Mouse (Mus musculus) forebrain, embryonic 14.5 days (tissue): ENCODE results near the gene Fam208b. TPM values are rescaled to one million over a fixed set of nuclear protein-coding genes. Genes with fewer than 3 reads are reported as not detected.

Source experiments
- ATAC-seq: fragments of 200-750 bp; cut with Nextera tagmentation; 2 replicates; pipeline ENCODE4 v1.8.0; 2017; ENCODE audit warnings: mild to moderate bottlenecking, moderate library complexity
- DNase-seq: peaks from one replicate; pipeline ENCODE4 v3.0.0-alpha.2; 2015; ENCODE audit warnings: low spot score
- H3K27ac ChIP-seq: fragments of 300-500 bp; sonication (generic); 2 replicates; pipeline ENCODE4 v1.5.1; 2014; ENCODE audit warnings: low read depth, mild to moderate bottlenecking, control low read depth, low read length, moderate library complexity
- H3K27me3 ChIP-seq: fragments of 300-500 bp; sonication (generic); replicated peaks from 2 replicates; pipeline ENCODE4 v1.6.1; 2014; ENCODE audit warnings: low read length, control low read depth, mixed read lengths; ENCODE audit not compliant: control insufficient read depth, insufficient read depth
- H3K36me3 ChIP-seq: fragments of 300-500 bp; sonication (generic); 2 replicates; pipeline ENCODE4 v1.6.1; 2014; ENCODE audit warnings: low read length, control low read depth; ENCODE audit not compliant: control insufficient read depth, insufficient read depth
- H3K4me1 ChIP-seq: fragments of 300-500 bp; sonication (generic); 2 replicates; pipeline ENCODE4 v1.6.1; 2014; ENCODE audit warnings: antibody characterized with exemption, low read length, control low read depth; ENCODE audit not compliant: control insufficient read depth, insufficient read depth
- H3K4me2 ChIP-seq: fragments of 300-500 bp; sonication (generic); 2 replicates; pipeline ENCODE4 v1.6.1; 2014; ENCODE audit warnings: mild to moderate bottlenecking, control low read depth, low read length
- H3K4me3 ChIP-seq: fragments of 300-500 bp; sonication (generic); 2 replicates; pipeline ENCODE4 v1.5.1; 2014; ENCODE audit warnings: low read depth, low read length, control low read depth
- H3K9ac ChIP-seq: fragments of 300-500 bp; sonication (generic); 2 replicates; pipeline ENCODE4 v1.6.1; 2014; ENCODE audit warnings: mild to moderate bottlenecking, low read length, control low read depth, moderate library complexity
- H3K9me3 ChIP-seq: fragments of 300-500 bp; sonication (generic); replicated peaks from 2 replicates; pipeline ENCODE4 v1.6.1; 2016; ENCODE audit warnings: low read length, control low read depth, mixed read lengths; ENCODE audit not compliant: control insufficient read depth
- WGBS: fragments of 180-500 bp; shearing (Covaris S2); extraction: QIAGEN DNeasy Blood & Tissue Kit; methylation state at CpG from one replicate; pipeline ENCODE4 v1.1.7; 2014; 5-methylcytosine and 5-hydroxymethylcytosine counted together
- polyA plus RNA-seq: library from polyadenylated mRNA; unstranded; fragments of >200 nt; fragmentation: Nextera tagmentation; extraction: Ambion mirVana; gene quantifications from 2 replicates; pipeline ENCODE4 v1.2.1, GENCODE M21; 2014

Gene Fam208b
- polyA plus RNA-seq, result 18.2 and 25.8 TPM in 2 replicates

DNA sequence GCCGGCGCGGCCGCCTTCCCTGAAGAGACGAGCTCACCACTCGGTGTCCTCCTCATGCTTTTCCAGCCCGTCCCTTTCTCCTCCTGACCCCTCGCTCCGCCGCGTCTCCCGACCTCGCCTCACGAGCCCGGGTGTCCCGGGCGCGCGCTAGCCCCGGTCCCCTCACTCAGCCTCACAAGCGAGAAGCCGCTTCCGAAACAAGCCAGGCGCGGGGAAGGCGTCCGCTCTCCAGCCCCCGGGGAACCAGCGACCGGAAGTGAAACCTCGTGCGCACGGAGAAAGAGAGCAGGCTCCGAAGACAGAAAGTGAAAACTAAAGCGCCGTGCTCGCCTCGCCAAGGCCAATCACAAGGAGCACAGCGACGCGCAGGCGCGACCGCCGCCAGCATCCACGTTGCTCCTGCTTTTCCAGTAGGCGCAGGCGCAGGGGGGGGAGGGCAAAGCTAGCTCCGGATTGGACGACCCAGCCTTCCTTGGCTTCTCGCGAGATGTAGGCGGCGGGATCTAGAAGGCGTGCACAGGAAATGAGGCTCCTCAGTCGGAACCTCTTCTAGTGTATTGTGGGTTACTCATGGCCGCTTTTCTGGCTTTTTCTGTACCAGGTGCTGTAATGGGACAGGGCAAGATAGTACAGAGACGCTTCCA is at the start of gene Fam208b:
Gene Fam208b (minus strand): TSS at position 314 of the 644 bp plus-strand sequence.
- peak within 1 kb of the TSS; percentile 92 for H3K27ac ChIP-seq
- peak; percentile 100 for DNase-seq
- H3K27me3 ChIP-seq, result no peaks in the 10 kb centered on the region
- no peaks in the 10 kb centered on the region for H3K36me3 ChIP-seq
- H3K9me3 ChIP-seq, result no peaks in the 10 kb centered on the region
- H3K4me3 ChIP-seq, result peak within 1 kb of the TSS; percentile 95
- H3K9ac ChIP-seq, result peak within 1 kb of the TSS; percentile 84
- 0 out of 2 replicates have a peak, but pooled peaks cover 3% of the 10 kb centered on the region for H3K4me1 ChIP-seq
- peak within 1 kb of the TSS; percentile 72 for H3K4me2 ChIP-seq
- under 1% methylated on average over 58 of the region's 58 CpGs for WGBS
- ATAC-seq, result peak; percentile 99

DNA sequence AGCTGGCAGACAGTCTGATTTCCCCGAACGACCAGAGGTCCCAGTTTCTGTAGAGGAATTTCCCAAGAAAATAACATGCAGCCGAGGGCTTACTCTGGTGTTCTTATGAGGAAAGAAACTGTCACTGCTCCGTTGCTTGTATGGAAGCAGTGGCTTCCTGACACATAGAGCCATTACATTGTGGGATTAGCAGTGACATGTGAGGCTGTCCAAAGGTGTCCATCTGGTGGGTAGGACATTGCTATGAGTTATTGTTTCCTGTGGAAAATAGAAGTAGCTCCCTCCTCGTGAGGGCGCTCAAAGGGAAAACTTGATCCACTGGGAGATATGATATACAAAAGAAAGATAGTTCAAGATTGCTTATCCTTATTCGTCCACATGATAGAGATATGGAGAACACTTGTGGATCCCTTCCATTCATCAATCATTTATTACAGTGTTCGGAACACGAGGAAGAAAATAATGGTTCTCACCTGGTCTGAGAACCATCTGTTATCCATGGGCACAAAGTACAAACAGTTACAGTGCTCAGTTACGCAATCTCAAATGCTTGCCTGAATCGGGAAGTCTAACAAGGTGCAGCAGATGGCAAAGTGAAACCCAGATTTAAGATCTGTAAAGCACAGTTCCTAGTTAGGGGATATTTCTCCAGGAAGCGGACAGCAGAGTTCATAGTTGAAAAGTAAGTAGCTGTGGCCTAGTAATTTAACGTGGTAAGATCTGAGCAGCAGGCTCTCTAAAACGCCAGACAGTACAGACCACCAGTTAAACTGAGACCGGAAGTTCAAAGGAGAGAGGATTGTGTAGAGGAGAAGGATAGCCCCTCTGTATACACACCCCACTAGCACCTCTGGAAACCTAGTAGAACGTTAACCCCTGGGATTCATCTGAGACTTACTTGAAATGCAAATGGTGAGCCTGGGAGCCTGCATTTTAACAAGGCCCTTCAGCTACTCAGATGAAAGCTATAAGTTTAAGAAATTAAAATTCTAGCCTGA is 48.6 kb upstream of the Fam208b start:
- ATAC-seq (no peak), DNase-seq (no peak)
- H3K27me3 ChIP-seq, result no peaks in the 10 kb centered on the region
- no peak overlapping the region for H3K27ac ChIP-seq
- H3K36me3 ChIP-seq, result no peaks in the 10 kb centered on the region
- 79% methylated on average over 16 of the region's 16 CpGs for WGBS
- H3K4me3 ChIP-seq, result no peak overlapping the region
- H3K9me3 ChIP-seq, result no peaks in the 10 kb centered on the region
- no peaks in the 10 kb centered on the region for H3K4me1 ChIP-seq
- H3K9ac ChIP-seq, result no peak overlapping the region
- H3K4me2 ChIP-seq, result no peak overlapping the region

DNA sequence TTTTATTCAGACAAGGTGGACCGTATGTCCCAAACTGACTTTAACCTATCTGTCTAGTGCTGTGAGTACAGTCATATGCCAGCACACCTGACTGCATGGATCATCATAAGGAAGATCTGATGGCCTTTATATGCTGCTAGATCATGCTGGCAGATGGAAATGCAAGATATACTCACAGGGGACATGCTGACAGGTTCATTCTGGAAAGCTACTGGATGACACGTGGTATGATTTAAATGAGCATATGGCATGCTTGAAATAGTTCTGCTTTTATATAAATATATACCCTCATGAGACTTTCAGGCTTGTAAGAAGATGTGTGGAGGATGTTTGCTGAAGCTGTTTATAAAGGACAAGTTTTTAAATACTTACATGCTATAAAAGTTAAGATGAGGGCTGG is 43.5 kb upstream of the Fam208b start:
- Histone ChIP-seq H3K9me3 (no peaks in the 10 kb centered on the region), H3K4me1 (no peaks in the 10 kb centered on the region), H3K4me3 (no peak overlapping the region), H3K27ac (no peak overlapping the region), H3K9ac (no peak overlapping the region), H3K36me3 (peaks cover 20% of the 10 kb centered on the region), H3K4me2 (no peak overlapping the region), H3K27me3 (no peaks in the 10 kb centered on the region)
- ATAC-seq (no peak), DNase-seq (peak; percentile 9)
- 87% methylated on average over 2 of the region's 2 CpGs for WGBS

DNA sequence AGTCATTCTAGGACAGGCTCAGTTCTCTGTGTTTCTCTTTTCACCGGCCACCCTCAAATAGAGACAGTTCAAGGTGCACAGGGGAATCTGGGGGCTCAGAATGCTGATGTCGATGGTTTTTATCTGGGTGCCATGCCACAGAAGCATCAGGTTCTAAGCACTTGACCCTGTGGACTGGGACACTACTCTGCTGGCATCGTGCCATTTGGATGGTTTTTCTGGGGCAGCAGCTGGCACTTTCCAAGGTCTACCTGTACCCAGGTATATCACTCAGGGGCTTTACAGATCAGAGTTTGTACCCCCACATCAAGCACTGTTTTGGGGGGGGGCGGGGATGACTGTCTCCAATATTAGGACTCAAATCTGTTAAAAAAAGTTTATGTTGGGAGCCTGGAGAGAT is 39.7 kb upstream of the Fam208b start:
- Histone ChIP-seq H3K4me3 (no peak overlapping the region), H3K4me1 (no peaks in the 10 kb centered on the region), H3K9ac (no peak overlapping the region), H3K27me3 (no peaks in the 10 kb centered on the region), H3K36me3 (peaks cover 27% of the 10 kb centered on the region), H3K27ac (no peak overlapping the region), H3K4me2 (no peak overlapping the region), H3K9me3 (no peaks in the 10 kb centered on the region)
- no peak for DNase-seq
- ATAC-seq, result no peak
- 92% methylated on average over 4 of the region's 4 CpGs for WGBS

DNA sequence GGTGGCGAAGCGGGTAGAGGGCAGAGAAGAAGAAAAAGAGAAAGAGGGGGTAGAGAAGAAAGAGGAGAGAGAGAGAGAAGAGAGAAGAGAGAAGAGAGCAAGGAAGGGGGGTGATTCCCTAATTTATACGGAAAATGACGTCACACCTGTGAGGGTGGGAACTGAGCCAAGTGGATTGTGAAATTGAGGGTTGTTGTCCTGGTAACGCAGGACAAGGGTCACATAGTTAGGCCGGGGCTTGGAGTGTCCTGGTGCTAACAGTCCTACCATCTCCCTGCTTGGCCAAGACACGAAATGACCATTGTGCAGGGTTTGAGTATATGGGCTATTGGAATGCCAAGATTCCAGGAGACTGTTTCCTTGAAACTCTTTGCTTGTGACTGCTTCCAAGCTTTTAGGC is 35.7 kb upstream of the Fam208b start:
- no peaks in the 10 kb centered on the region for H3K27me3 ChIP-seq
- H3K27ac ChIP-seq, result no peak overlapping the region
- H3K4me2 ChIP-seq, result no peak overlapping the region
- H3K36me3 ChIP-seq, result peaks cover 25% of the 10 kb centered on the region
- DNase-seq (no peak), ATAC-seq (no peak)
- no peak overlapping the region for H3K4me3 ChIP-seq
- 84% methylated on average over 7 of the region's 7 CpGs for WGBS
- H3K4me1 ChIP-seq, result no peaks in the 10 kb centered on the region
- H3K9me3 ChIP-seq, result no peaks in the 10 kb centered on the region
- no peak overlapping the region for H3K9ac ChIP-seq

DNA sequence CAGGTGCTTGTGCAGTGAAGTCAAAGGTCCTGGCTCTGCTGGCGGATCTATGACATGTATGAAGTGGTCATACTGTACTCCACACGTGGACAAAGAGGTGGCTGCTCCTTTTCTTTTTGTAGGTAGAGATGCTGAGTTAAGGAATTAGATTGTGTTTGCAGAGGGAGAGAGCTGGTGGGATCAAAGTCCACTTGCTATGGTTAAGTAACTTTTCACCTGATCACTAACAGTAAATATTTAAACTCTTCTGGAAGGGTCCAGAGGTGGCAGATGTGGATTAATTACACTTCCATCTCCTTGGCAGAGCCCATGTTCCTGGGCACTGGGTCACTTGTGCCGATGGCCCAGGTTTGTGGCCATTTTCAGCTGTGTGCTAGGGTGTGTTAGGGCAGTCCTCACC is 35.0 kb upstream of the Fam208b start:
- Histone ChIP-seq H3K9me3 (no peaks in the 10 kb centered on the region), H3K9ac (no peak overlapping the region), H3K27ac (no peak overlapping the region), H3K36me3 (peaks cover 25% of the 10 kb centered on the region), H3K27me3 (no peaks in the 10 kb centered on the region), H3K4me2 (no peak overlapping the region), H3K4me1 (no peaks in the 10 kb centered on the region), H3K4me3 (no peak overlapping the region)
- DNase-seq (no peak), ATAC-seq (no peak)
- WGBS, result 89% methylated on average over 3 of the region's 3 CpGs

DNA sequence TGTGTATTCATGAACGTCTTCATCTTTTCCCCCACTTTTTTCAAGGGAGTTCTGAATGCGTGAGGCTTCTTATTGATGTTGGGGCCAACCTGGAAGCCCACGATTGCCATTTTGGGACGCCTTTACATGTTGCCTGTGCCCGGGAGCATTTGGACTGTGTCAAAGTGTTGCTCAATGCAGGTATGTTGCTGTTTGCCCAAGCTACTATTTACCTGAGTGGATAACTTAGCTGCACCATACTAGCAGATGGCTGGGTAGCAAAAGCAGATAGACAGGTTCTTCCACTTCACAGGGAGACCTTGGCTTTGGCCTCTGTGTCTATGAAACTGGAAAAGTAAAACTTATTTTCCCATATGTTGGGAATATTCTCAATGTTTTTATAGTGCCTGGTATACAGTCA is 34.0 kb upstream of the Fam208b start:
- Histone ChIP-seq H3K36me3 (peaks cover 15% of the 10 kb centered on the region), H3K9ac (no peak overlapping the region), H3K4me3 (no peak overlapping the region), H3K9me3 (no peaks in the 10 kb centered on the region), H3K27ac (no peak overlapping the region), H3K4me1 (no peaks in the 10 kb centered on the region), H3K27me3 (no peaks in the 10 kb centered on the region), H3K4me2 (no peak overlapping the region)
- ATAC-seq (no peak), DNase-seq (no peak)
- 94% methylated on average over 5 of the region's 5 CpGs for WGBS

DNA sequence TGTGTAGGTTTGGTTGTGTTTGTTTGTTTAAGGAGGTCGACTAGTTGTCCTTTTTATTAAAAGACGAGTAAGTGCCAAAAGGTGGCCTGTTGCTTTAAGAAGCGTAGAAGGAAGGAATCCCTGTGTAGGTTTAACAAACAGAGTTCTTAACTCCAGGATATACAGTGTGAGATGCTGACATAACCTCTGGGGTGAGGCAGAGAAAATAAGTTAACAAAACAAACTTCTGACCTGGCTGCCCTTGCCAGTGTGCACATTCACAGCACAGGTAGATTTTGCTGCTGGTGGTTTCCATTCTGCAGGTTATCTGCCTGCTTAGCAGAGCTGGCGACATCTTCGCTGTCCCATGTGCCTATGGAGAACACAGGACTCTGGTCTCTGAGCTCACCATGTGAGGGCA is 31.6 kb upstream of the Fam208b start:
- Histone ChIP-seq H3K27me3 (no peaks in the 10 kb centered on the region), H3K4me2 (no peak overlapping the region), H3K4me3 (no peak overlapping the region), H3K27ac (no peak overlapping the region), H3K9ac (no peak overlapping the region), H3K9me3 (no peaks in the 10 kb centered on the region), H3K36me3 (0 out of 2 replicates have a peak, but pooled peaks cover 7% of the 10 kb centered on the region), H3K4me1 (no peaks in the 10 kb centered on the region)
- 88% methylated on average over 5 of the region's 5 CpGs for WGBS
- DNase-seq (no peak), ATAC-seq (no peak)

DNA sequence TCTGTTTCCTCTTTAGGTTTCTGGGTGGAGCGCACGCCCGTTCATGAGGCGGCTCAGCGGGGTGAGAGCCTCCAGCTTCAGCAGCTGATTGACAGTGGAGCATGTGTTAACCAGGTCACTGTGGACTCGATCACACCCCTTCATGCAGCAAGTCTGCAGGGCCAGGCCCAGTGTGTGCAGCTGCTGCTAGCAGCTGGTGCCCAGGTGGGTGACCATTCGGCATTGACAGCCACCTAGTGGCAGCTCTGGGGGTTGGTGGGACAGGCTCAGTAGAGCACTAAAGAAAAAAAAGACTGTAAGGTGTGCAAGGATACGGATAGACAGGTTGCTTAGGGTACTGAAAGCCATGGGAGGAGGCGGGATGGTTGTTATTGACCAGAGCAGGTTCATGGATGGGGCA is 31.1 kb upstream of the Fam208b start:
- peak; percentile 40; the same call in 1 of the 2 replicates for ATAC-seq
- H3K4me2 ChIP-seq, result no peak overlapping the region

More for the DNA sequence above, 31.1 kb upstream of the Fam208b start:
- Histone ChIP-seq H3K9me3 (no peaks in the 10 kb centered on the region), H3K27ac (no peak overlapping the region), H3K4me3 (no peak overlapping the region), H3K4me1 (no peaks in the 10 kb centered on the region), H3K27me3 (no peaks in the 10 kb centered on the region), H3K36me3 (0 out of 2 replicates have a peak, but pooled peaks cover 7% of the 10 kb centered on the region), H3K9ac (no peak overlapping the region)
- no peak for DNase-seq
- 82% methylated on average over 9 of the region's 9 CpGs for WGBS
